Mouse (Mus musculus) E14TG2a.4 (cell line): ENCODE results near the gene Klk9.

ENCODE experiments used
- H3K27me3 ChIP-seq: 2 replicates; pipeline ENCODE4 v1.6.1; 2014; ENCODE audit warnings: low read length, control low read depth; ENCODE audit not compliant: insufficient read depth
- H3K36me3 ChIP-seq: 2 replicates; pipeline ENCODE4 v1.6.1; 2014; ENCODE audit warnings: low read length, control low read depth; ENCODE audit not compliant: insufficient read depth
- H3K4me1 ChIP-seq: replicated peaks from 2 replicates; pipeline ENCODE4 v1.6.1; 2014; ENCODE audit warnings: low read depth, low read length, control low read depth
- H3K4me3 ChIP-seq: replicated peaks from 2 replicates; pipeline ENCODE4 v1.5.1; 2014; ENCODE audit warnings: mild to moderate bottlenecking, low read length
- H3K9me3 ChIP-seq: 2 replicates; pipeline ENCODE4 v1.6.1; 2014; ENCODE audit warnings: low read length, control low read depth
- CTCF ChIP-seq: conservative IDR thresholded peaks from 2 replicates; pipeline ENCODE4 v1.5.1; 2014; ENCODE audit warnings: low read length
- NANOG ChIP-seq: IDR thresholded peaks from 2 replicates; pipeline ENCODE4 v1.6.1; 2014; ENCODE audit warnings: borderline replicate concordance, low read length, mixed read lengths
- POU5F1 ChIP-seq: IDR thresholded peaks from 2 replicates; pipeline ENCODE4 v1.6.1; 2014; ENCODE audit warnings: low read length, borderline replicate concordance

Gene Klk9

GRCm38 (mm10) chr7:43781541-43781940 is 10.2 kb upstream of the Klk9 start:
- TF ChIP-seq CTCF (no peak), POU5F1 (no peak), NANOG (no peak)
- H3K36me3 ChIP-seq, result no peaks in the 10 kb centered on the region
- H3K27me3 ChIP-seq, result peaks cover 33% of the 10 kb centered on the region
- no peaks in the 10 kb centered on the region for H3K9me3 ChIP-seq
- peak overlapping the region; percentile 61 for H3K4me3 ChIP-seq
- H3K4me1 ChIP-seq, result peaks cover 49% of the 10 kb centered on the region

- H3K9me3 ChIP-seq, result no peaks in the 10 kb centered on the region
- peak overlapping the region; percentile 68 for H3K4me3 ChIP-seq
- no peaks in the 10 kb centered on the region for H3K36me3 ChIP-seq
- TF ChIP-seq NANOG (no peak), CTCF (peak; percentile 84), POU5F1 (no peak)
- H3K27me3 ChIP-seq, result peaks cover 33% of the 10 kb centered on the region
- H3K4me1 ChIP-seq, result peaks cover 43% of the 10 kb centered on the region
Observed at GRCm38 (mm10) chr7:43782275-43783265, 9.1 kb upstream of the Klk9 start.

GRCm38 (mm10) chr7:43785286-43785685 is 6.4 kb upstream of the Klk9 start:
- TF ChIP-seq CTCF (no peak), NANOG (no peak), POU5F1 (no peak)
- Histone ChIP-seq H3K36me3 (no peaks in the 10 kb centered on the region), H3K4me1 (peaks cover 42% of the 10 kb centered on the region), H3K27me3 (peaks cover 30% of the 10 kb centered on the region), H3K4me3 (no peak overlapping the region), H3K9me3 (no peaks in the 10 kb centered on the region)

- peaks cover 29% of the 10 kb centered on the region for H3K4me1 ChIP-seq
- H3K4me3 ChIP-seq, result no peak overlapping the region
- H3K36me3 ChIP-seq, result no peaks in the 10 kb centered on the region
- H3K9me3 ChIP-seq, result no peaks in the 10 kb centered on the region
- H3K27me3 ChIP-seq, result peaks cover 20% of the 10 kb centered on the region
- TF ChIP-seq CTCF (no peak), POU5F1 (no peak), NANOG (no peak)
Observed at GRCm38 (mm10) chr7:43788096-43788495, 3.6 kb upstream of the Klk9 start.

- no peaks in the 10 kb centered on the region for H3K36me3 ChIP-seq
- peaks cover 24% of the 10 kb centered on the region for H3K4me1 ChIP-seq
- no peak overlapping the region for H3K4me3 ChIP-seq
- H3K27me3 ChIP-seq, result peaks cover 11% of the 10 kb centered on the region
- H3K9me3 ChIP-seq, result no peaks in the 10 kb centered on the region
- TF ChIP-seq CTCF (0 out of 2 replicates have a peak, but pooled peaks have one; percentile 9), NANOG (no peak)
Observed at GRCm38 (mm10) chr7:43789295-43789694, 2.4 kb upstream of the Klk9 start.

- H3K36me3 ChIP-seq, result peaks cover 6% of the 10 kb centered on the region
- peaks cover 65% of the 10 kb centered on the region for H3K4me1 ChIP-seq
- H3K27me3 ChIP-seq, result peaks cover 35% of the 10 kb centered on the region
- peak overlapping the region; percentile 82 for H3K4me3 ChIP-seq
- TF ChIP-seq NANOG (no peak), POU5F1 (no peak), CTCF (no peak)
- H3K9me3 ChIP-seq, result no peaks in the 10 kb centered on the region
Observed at GRCm38 (mm10) chr7:43796355-43796754, 4.7 kb downstream of the Klk9 start.

- peak within 1 kb of the TSS; percentile 82 for H3K4me3 ChIP-seq
- H3K27me3 ChIP-seq, result peaks cover 33% of the 10 kb centered on the region
- peaks cover 57% of the 10 kb centered on the region for H3K4me1 ChIP-seq
- no peaks in the 10 kb centered on the region for H3K9me3 ChIP-seq
- TF ChIP-seq CTCF (no peak), POU5F1 (no peak), NANOG (no peak)
- peaks cover 13% of the 10 kb centered on the region for H3K36me3 ChIP-seq
Observed at GRCm38 (mm10) chr7:43797333-43797769, 5.7 kb downstream of the Klk9 start, which contains the start of gene Klk8. TSS of gene Klk8 (plus strand) at chr7:43797577.

- H3K4me3 ChIP-seq, result peak overlapping the region; percentile 82
- H3K9me3 ChIP-seq, result no peaks in the 10 kb centered on the region
- TF ChIP-seq NANOG, result no peak
- TF ChIP-seq CTCF, result no peak
- no peak for TF ChIP-seq POU5F1
- H3K36me3 ChIP-seq, result peaks cover 19% of the 10 kb centered on the region
- peaks cover 33% of the 10 kb centered on the region for H3K27me3 ChIP-seq
- peaks cover 58% of the 10 kb centered on the region for H3K4me1 ChIP-seq
Observed at GRCm38 (mm10) chr7:43797844-43798462, 6.3 kb downstream of the Klk9 start.
